Mouse (Mus musculus) forebrain, embryonic 10.5 days (tissue): Measurements from ENCODE around the gene Zfp683. TPM values are rescaled to one million over a fixed set of nuclear protein-coding genes. Genes with fewer than 3 reads are reported as not detected.

Experiments used
- DNase-seq: peaks from one replicate; pipeline ENCODE4 v3.0.0-alpha.2; 2017; ENCODE audit warnings: low spot score; ENCODE audit errors: extremely low spot score
- H3K27ac ChIP-seq: fragments of 300-500 bp; sonication (generic); 2 replicates; pipeline ENCODE4 v1.5.1; 2016; ENCODE audit warnings: mild to moderate bottlenecking
- H3K27me3 ChIP-seq: fragments of 300-500 bp; sonication (generic); 2 replicates; pipeline ENCODE4 v1.6.1; 2016; ENCODE audit warnings: mild to moderate bottlenecking; ENCODE audit not compliant: poor library complexity, severe bottlenecking
- H3K36me3 ChIP-seq: fragments of 300-500 bp; sonication (generic); replicated peaks from 2 replicates; pipeline ENCODE4 v1.6.1; 2016; ENCODE audit warnings: mild to moderate bottlenecking, moderate library complexity
- H3K4me1 ChIP-seq: fragments of 300-500 bp; sonication (generic); 2 replicates; pipeline ENCODE4 v1.6.1; 2016
- H3K4me3 ChIP-seq: fragments of 300-500 bp; sonication (generic); 2 replicates; pipeline ENCODE4 v1.5.1; 2016; ENCODE audit warnings: mild to moderate bottlenecking, moderate library complexity
- H3K9me3 ChIP-seq: fragments of 300-500 bp; sonication (generic); 2 replicates; pipeline ENCODE4 v1.6.1; 2016; ENCODE audit warnings: mild to moderate bottlenecking, moderate library complexity
- WGBS: fragments of 180-500 bp; shearing (Covaris S2); methylation state at CpG from one replicate; pipeline ENCODE4 v1.1.7; 2016; 5-methylcytosine and 5-hydroxymethylcytosine counted together
- polyA plus RNA-seq: library from polyadenylated mRNA; unstranded; fragments of >200 nt; fragmentation: Nextera tagmentation; extraction: Ambion mirVana; gene quantifications from 2 replicates; pipeline ENCODE4 v1.2.1, GENCODE M21; 2016

Zfp683 gene
- polyA plus RNA-seq, 1 experiment from 2014 or later, result not detected

- peaks cover 16% of the 10 kb centered on the region for H3K36me3 ChIP-seq
- H3K4me3 ChIP-seq, result peak overlapping the region; percentile 94
- peaks cover 63% of the 10 kb centered on the region for H3K4me1 ChIP-seq
- peak; percentile 87 for DNase-seq
- H3K27ac ChIP-seq, result peak overlapping the region; percentile 97
- no peaks in the 10 kb centered on the region for H3K27me3 ChIP-seq
- H3K9me3 ChIP-seq, result no peaks in the 10 kb centered on the region
- 0% methylated on average over 9 of the region's 10 CpGs for WGBS
These were observed 34.4 kb upstream of the Zfp683 start for GRCm38 (mm10) chr4:134019210-134019609.

- Histone ChIP-seq H3K4me3 (peak overlapping the region; percentile 94), H3K4me1 (peaks cover 59% of the 10 kb centered on the region), H3K36me3 (peaks cover 12% of the 10 kb centered on the region; the same call in 1 of the 2 replicates), H3K27ac (peak overlapping the region; percentile 97), H3K27me3 (no peaks in the 10 kb centered on the region), H3K9me3 (no peaks in the 10 kb centered on the region)
- 1% methylated on average over 16 of the region's 16 CpGs for WGBS
- peak; percentile 84 for DNase-seq
These were observed 33.8 kb upstream of the Zfp683 start for GRCm38 (mm10) chr4:134019641-134020351.

GRCm38 (mm10) chr4:134020621-134021020 is 33.0 kb upstream of the Zfp683 start:
- Histone ChIP-seq H3K9me3 (no peaks in the 10 kb centered on the region), H3K4me1 (peaks cover 51% of the 10 kb centered on the region), H3K27ac (peak overlapping the region; percentile 97; the same call in 1 of the 2 replicates), H3K4me3 (peak overlapping the region; percentile 94), H3K27me3 (no peaks in the 10 kb centered on the region), H3K36me3 (peaks cover 4% of the 10 kb centered on the region; the same call in 1 of the 2 replicates)
- peak; percentile 78 for DNase-seq
- WGBS, result 3% methylated on average over 11 of the region's 11 CpGs

GRCm38 (mm10) chr4:134025802-134026201 is 27.8 kb upstream of the Zfp683 start:
- DNase-seq, result no peak
- no peak overlapping the region for H3K27ac ChIP-seq
- H3K36me3 ChIP-seq, result no peaks in the 10 kb centered on the region
- no peaks in the 10 kb centered on the region for H3K27me3 ChIP-seq
- H3K4me1 ChIP-seq, result peaks cover 6% of the 10 kb centered on the region
- 28% methylated on average over 9 of the region's 9 CpGs for WGBS
- H3K9me3 ChIP-seq, result no peaks in the 10 kb centered on the region; the same call in 1 of the 2 replicates
- no peak overlapping the region for H3K4me3 ChIP-seq

GRCm38 (mm10) chr4:134035953-134036352 is 17.7 kb upstream of the Zfp683 start:
- Histone ChIP-seq H3K4me3 (no peak overlapping the region), H3K36me3 (no peaks in the 10 kb centered on the region), H3K4me1 (peaks cover 7% of the 10 kb centered on the region), H3K27ac (peak overlapping the region; percentile 70; the same call in 1 of the 2 replicates), H3K27me3 (no peaks in the 10 kb centered on the region), H3K9me3 (peaks cover 4% of the 10 kb centered on the region)
- 5% methylated on average over 16 of the region's 16 CpGs for WGBS
- DNase-seq, result peak; percentile 84

- Histone ChIP-seq H3K36me3 (no peaks in the 10 kb centered on the region), H3K27ac (0 out of 2 replicates have a peak overlapping the region, but pooled peaks have one; percentile 2), H3K27me3 (no peaks in the 10 kb centered on the region), H3K4me1 (peaks cover 6% of the 10 kb centered on the region), H3K4me3 (no peak overlapping the region), H3K9me3 (no peaks in the 10 kb centered on the region)
- 78% methylated on average over 9 of the region's 9 CpGs for WGBS
- DNase-seq, result no peak
These were observed 12.1 kb upstream of the Zfp683 start for GRCm38 (mm10) chr4:134041317-134042123.

- WGBS, result 66% methylated on average over 2 of the region's 2 CpGs
- Histone ChIP-seq H3K36me3 (no peaks in the 10 kb centered on the region), H3K27me3 (no peaks in the 10 kb centered on the region), H3K9me3 (no peaks in the 10 kb centered on the region), H3K4me1 (peaks cover 6% of the 10 kb centered on the region), H3K4me3 (no peak overlapping the region), H3K27ac (0 out of 2 replicates have a peak overlapping the region, but pooled peaks have one; percentile 25)
- DNase-seq, result no peak
These were observed 10.6 kb upstream of the Zfp683 start for GRCm38 (mm10) chr4:134043041-134043440.

- DNase-seq, result no peak
- 90% methylated on average over 5 of the region's 5 CpGs for WGBS
These were observed 6.0 kb upstream of the Zfp683 start for GRCm38 (mm10) chr4:134047648-134048047.

GRCm38 (mm10) chr4:134051912-134052311 is 1.7 kb upstream of the Zfp683 start:
- H3K36me3 ChIP-seq, result no peaks in the 10 kb centered on the region
- no peaks in the 10 kb centered on the region for H3K9me3 ChIP-seq
- H3K27ac ChIP-seq, result no peak overlapping the region
- no peak for DNase-seq
- peaks cover 15% of the 10 kb centered on the region for H3K4me1 ChIP-seq
- WGBS, result 91% methylated on average over 5 of the region's 5 CpGs
- no peaks in the 10 kb centered on the region for H3K27me3 ChIP-seq
- no peak overlapping the region for H3K4me3 ChIP-seq

More at GRCm38 (mm10) chr4:134047648-134048047, 6.0 kb upstream of the Zfp683 start:
- no peaks in the 10 kb centered on the region for H3K36me3 ChIP-seq
- H3K9me3 ChIP-seq, result no peaks in the 10 kb centered on the region
- peaks cover 12% of the 10 kb centered on the region for H3K4me1 ChIP-seq
- no peak overlapping the region for H3K4me3 ChIP-seq
- H3K27me3 ChIP-seq, result no peaks in the 10 kb centered on the region
- no peak overlapping the region for H3K27ac ChIP-seq

- H3K9me3 ChIP-seq, result no peaks in the 10 kb centered on the region
- no peak overlapping the region for H3K4me3 ChIP-seq
- 57% methylated on average over 8 of the region's 8 CpGs for WGBS
- H3K4me1 ChIP-seq, result peaks cover 15% of the 10 kb centered on the region
- no peaks in the 10 kb centered on the region for H3K27me3 ChIP-seq
- no peaks in the 10 kb centered on the region for H3K36me3 ChIP-seq
- DNase-seq, result no peak
- no peak overlapping the region for H3K27ac ChIP-seq
These were observed 1.1 kb upstream of the Zfp683 start for GRCm38 (mm10) chr4:134052560-134052959.

GRCm38 (mm10) chr4:134058166-134058715 is 4.6 kb downstream of the Zfp683 start:
- Histone ChIP-seq H3K9me3 (no peaks in the 10 kb centered on the region), H3K27me3 (peaks cover 37% of the 10 kb centered on the region), H3K4me3 (peak overlapping the region; percentile 23; the same call in 1 of the 2 replicates), H3K27ac (no peak overlapping the region), H3K36me3 (no peaks in the 10 kb centered on the region), H3K4me1 (peaks cover 27% of the 10 kb centered on the region)
- DNase-seq, result no peak
- WGBS, result 40% methylated on average over 14 of the region's 14 CpGs

- H3K4me3 ChIP-seq, result no peak overlapping the region
- 87% methylated on average over 6 of the region's 6 CpGs for WGBS
- H3K27me3 ChIP-seq, result peaks cover 39% of the 10 kb centered on the region
- no peaks in the 10 kb centered on the region for H3K36me3 ChIP-seq
- no peaks in the 10 kb centered on the region for H3K9me3 ChIP-seq
- DNase-seq, result no peak
- no peak overlapping the region for H3K27ac ChIP-seq
- peaks cover 27% of the 10 kb centered on the region for H3K4me1 ChIP-seq
These were observed 5.3 kb downstream of the Zfp683 start for GRCm38 (mm10) chr4:134058908-134059307.
